Mouse (Mus musculus) stomach, postnatal 0 days (tissue): ENCODE results near the gene Zscan22.

Source experiments
- CTCF ChIP-seq: IDR thresholded peaks from 2 replicates; pipeline ENCODE4 v1.5.1; 2016; ENCODE audit warnings: antibody characterized with exemption, low read depth, mild to moderate bottlenecking, moderate library complexity
- EP300 ChIP-seq: optimal IDR thresholded peaks from 2 replicates; pipeline ENCODE3; 2016; ENCODE audit warnings: antibody characterized with exemption

DNA sequence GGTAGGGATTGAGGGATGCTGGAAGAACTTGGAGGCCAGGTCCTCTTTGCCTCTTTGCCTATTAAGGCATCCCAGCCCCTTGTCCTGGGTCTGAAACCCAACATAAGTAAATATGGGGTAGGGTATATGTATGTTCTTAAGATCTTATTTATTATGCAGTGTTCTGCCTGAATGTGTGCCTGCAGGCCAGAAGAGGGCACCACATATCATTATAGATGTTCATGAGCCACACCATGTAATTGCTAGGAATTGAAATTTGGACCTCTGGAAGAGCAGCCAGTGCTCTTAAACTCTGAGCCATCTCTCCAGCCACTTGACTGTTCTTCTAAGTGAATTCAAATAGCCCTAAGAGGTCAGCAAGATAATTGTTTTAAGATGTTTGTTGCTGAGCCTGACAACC is 15.9 kb downstream of the Zscan22 start:
- TF ChIP-seq CTCF (peak; percentile 72), EP300 (no peak)
